Mouse (Mus musculus) C2C12 (cell line): ENCODE data around the gene Pde4dip. TPM values are rescaled to one million over a fixed set of nuclear protein-coding genes. Genes with fewer than 3 reads are reported as not detected.
A peak's percentile ranks its signal among the peaks of the same experiment; 100 is the strongest.

ENCODE experiments used
- H3K27me3 ChIP-seq: one replicate; pipeline ENCODE4 v1.6.1; 2011; ENCODE audit not compliant: control insufficient read depth, insufficient read depth, insufficient read length
- H3K36me3 ChIP-seq: one replicate; pipeline ENCODE4 v1.6.1; 2011; ENCODE audit not compliant: control insufficient read depth, insufficient read depth
- H3K4me3 ChIP-seq: one replicate; pipeline ENCODE4 v1.5.1; 2011; ENCODE audit warnings: mild to moderate bottlenecking, control low read depth; ENCODE audit not compliant: poor library complexity, insufficient read depth, severe bottlenecking
- H3K79me2 ChIP-seq: one replicate; pipeline ENCODE4 v1.6.1; 2011; ENCODE audit not compliant: control insufficient read depth, insufficient read depth
- H3K79me3 ChIP-seq: one replicate; pipeline ENCODE4 v1.6.1; 2011; ENCODE audit warnings: low read depth, control low read depth
- H3ac ChIP-seq: one replicate; pipeline ENCODE3; 2011; ENCODE audit warnings: low read depth; ENCODE audit not compliant: control insufficient read depth, insufficient read length
- CEBPB ChIP-seq: IDR thresholded peaks from one replicate; pipeline ENCODE4 v1.6.1; 2011; ENCODE audit warnings: low read depth, mild to moderate bottlenecking, control low read depth, moderate library complexity
- CTCF ChIP-seq: IDR thresholded peaks from one replicate; pipeline ENCODE4 v1.5.1; 2011; ENCODE audit not compliant: control insufficient read depth, insufficient read depth, insufficient read length
- FOSL1 ChIP-seq: IDR thresholded peaks from one replicate; pipeline ENCODE4 v1.8.0; 2011; ENCODE audit warnings: mild to moderate bottlenecking, low read length; ENCODE audit not compliant: poor library complexity, insufficient read depth, severe bottlenecking
- MAX ChIP-seq: IDR thresholded peaks from one replicate; pipeline ENCODE4 v1.6.1; 2011; ENCODE audit warnings: mild to moderate bottlenecking, control low read depth
- MYOD1 ChIP-seq: IDR thresholded peaks from one replicate; pipeline ENCODE4 v1.6.1; 2011; ENCODE audit warnings: low read depth; ENCODE audit not compliant: control insufficient read depth, insufficient read length
- MYOG ChIP-seq: IDR thresholded peaks from one replicate; pipeline ENCODE4 v1.6.1; 2011; ENCODE audit not compliant: control insufficient read depth, insufficient read length; ENCODE audit errors: extremely low read depth
- USF1 ChIP-seq: IDR thresholded peaks from one replicate; pipeline ENCODE4 v1.6.1; 2011; ENCODE audit warnings: low read depth, mild to moderate bottlenecking, control low read depth, moderate library complexity
- polyA plus RNA-seq: library from polyadenylated mRNA; unstranded; fragments of >200 nt; fragmentation: generic; extraction: Trizol; gene quantifications from one replicate; pipeline ENCODE4 v1.2.1, GENCODE M21; 2012; ENCODE audit warnings: missing spikeins

The Pde4dip gene
- polyA plus RNA-seq, 1 experiment, result 26.4 TPM

DNA sequence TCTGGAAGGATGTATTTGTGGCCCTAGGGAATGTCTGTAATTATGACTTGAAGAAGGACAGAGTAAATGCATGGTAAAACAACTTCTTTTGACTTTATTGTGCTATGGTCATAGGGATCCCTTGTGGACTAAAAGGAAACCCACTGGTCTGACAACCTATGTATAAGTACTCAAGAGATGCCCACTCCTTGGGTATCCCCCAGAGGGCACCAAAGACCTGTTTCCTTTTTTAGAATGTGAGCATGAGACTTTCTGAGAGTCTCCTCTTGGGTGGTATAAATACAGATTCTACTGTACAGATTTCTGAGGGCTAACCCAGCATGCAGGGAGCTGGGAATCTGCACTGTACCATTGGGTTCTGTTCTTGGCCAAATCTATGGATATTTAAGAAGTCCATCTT, 48.1 kb downstream of the Pde4dip start:
- no peak overlapping the region for H3K4me3 ChIP-seq
- H3K27me3 ChIP-seq, result no peaks in the 10 kb centered on the region
- no peaks in the 10 kb centered on the region for H3K36me3 ChIP-seq
- H3ac ChIP-seq, result no peak overlapping the region
- H3K79me2 ChIP-seq, result no peaks in the 10 kb centered on the region
- no peak for TF ChIP-seq FOSL1
- TF ChIP-seq CTCF, result no peak
- no peak for TF ChIP-seq MAX
- no peak for TF ChIP-seq CEBPB
- no peak for TF ChIP-seq USF1
- no peak for TF ChIP-seq MYOD1
- TF ChIP-seq MYOG, result no peak
- H3K79me3 ChIP-seq, result no peaks in the 10 kb centered on the region

DNA sequence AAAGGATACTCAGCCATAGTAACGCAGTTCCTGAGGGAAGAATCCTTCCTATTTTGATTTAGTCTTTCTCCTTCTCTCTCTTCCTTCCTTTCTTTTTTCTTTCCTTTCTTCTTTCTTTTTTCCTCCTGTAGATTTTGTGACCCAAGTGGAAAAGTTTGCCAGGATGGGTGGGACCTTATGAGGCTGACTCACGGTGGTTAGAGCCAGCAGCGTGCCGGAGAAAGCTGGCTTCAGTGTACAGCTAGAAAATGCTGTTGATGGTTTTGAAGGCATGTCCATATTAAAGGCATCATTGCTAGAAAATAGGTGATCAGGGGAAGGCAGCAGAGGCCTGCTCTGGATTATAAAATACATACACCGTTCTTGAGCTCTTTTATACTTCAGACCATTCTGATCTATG, 52.6 kb downstream of the Pde4dip start:
- Histone ChIP-seq H3K4me3 (no peak overlapping the region), H3K36me3 (no peaks in the 10 kb centered on the region), H3K27me3 (no peaks in the 10 kb centered on the region), H3ac (no peak overlapping the region), H3K79me2 (peaks cover 15% of the 10 kb centered on the region), H3K79me3 (no peaks in the 10 kb centered on the region)
- TF ChIP-seq CTCF (no peak), MAX (peak; percentile 90), FOSL1 (no peak)

DNA sequence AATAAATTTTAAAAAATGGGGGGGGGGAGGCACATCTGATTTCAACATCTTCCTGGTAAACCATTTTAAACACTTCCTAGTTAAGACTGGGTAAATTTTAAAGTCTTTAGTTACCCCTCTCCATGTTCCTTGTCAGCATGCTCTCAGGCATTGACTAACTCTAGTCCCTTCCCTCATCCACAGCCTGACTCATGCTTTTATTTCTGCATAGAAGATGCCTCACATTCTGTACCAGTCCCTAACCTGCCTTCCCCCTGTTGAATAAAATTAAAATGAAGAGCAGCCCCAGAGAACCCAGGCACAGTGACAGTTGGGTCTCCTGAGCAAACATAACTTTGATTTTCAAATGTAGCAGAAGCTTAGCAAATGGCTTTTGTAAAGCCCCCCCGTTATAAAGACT, 53.9 kb downstream of the Pde4dip start:
- Histone ChIP-seq H3K79me2 (peaks cover 15% of the 10 kb centered on the region), H3ac (no peak overlapping the region), H3K36me3 (no peaks in the 10 kb centered on the region), H3K27me3 (no peaks in the 10 kb centered on the region), H3K4me3 (no peak overlapping the region), H3K79me3 (no peaks in the 10 kb centered on the region)
- TF ChIP-seq MAX (no peak), MYOD1 (no peak), FOSL1 (no peak), MYOG (no peak)

DNA sequence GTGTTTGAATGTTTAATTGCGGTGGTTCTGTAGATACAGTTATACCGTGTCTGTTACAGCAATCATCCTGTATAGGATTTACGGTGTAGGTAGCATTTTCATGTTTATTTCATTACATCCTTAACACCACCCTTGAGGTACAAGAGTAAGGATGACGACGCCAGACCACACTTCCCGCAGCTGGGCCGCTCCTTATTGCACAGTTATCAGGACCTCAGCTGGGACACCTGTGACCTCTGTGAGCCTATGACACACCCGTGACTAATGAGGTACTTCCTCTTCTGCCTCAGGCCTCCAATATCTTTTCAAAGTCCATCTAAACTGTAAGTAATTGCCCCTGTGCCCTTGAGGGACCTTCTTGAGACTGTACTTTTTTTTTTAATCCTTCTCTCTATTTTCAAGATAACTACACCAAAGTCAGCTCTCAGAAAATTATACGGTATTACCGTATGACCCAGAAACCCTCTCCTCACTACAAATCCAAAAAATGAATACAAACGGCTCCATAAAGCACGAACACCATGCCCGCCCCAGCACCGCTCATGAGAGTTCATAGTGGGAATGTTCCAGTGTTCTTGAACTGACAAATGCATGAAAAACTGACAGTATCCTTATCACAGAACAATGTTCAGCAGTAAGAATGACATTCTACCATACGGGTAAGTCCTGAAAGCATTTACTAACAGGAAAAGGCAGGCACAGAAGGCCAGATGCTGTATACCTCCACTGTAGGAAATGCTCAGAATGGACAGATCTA, 56.8 kb downstream of the Pde4dip start:
- no peaks in the 10 kb centered on the region for H3K27me3 ChIP-seq
- no peak overlapping the region for H3ac ChIP-seq
- no peaks in the 10 kb centered on the region for H3K36me3 ChIP-seq
- H3K4me3 ChIP-seq, result no peak overlapping the region
- H3K79me3 ChIP-seq, result no peaks in the 10 kb centered on the region
- TF ChIP-seq USF1 (no peak), MAX (peak; percentile 55), CEBPB (peak; percentile 40), CTCF (no peak), MYOG (no peak), FOSL1 (peak; percentile 21), MYOD1 (peak; percentile 80)
- peaks cover 15% of the 10 kb centered on the region for H3K79me2 ChIP-seq

DNA sequence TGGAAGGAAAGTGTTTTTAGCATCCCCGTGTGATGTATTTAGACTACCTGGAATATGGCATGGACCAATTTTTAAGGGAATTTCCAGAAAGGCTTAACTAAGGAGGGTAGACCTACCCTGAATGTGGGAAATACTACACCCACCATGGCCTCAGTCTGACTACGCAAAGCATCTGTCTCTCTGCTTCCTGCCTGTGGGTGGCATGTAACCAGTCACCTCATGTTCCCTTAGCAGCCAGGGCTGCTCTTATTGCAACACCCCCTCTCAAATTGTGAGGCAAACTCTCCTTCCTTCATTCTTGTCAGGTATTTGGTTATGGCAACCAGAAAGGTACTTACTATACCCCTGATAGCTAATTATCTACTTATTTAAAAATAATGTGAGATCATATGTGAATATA, 57.9 kb downstream of the Pde4dip start:
- peaks cover 17% of the 10 kb centered on the region for H3K79me2 ChIP-seq
- no peak for TF ChIP-seq USF1
- TF ChIP-seq MYOD1, result peak; percentile 43
- peak; percentile 27 for TF ChIP-seq MAX
- TF ChIP-seq CEBPB, result peak; percentile 81
- no peak for TF ChIP-seq MYOG
- no peak overlapping the region for H3ac ChIP-seq
- no peaks in the 10 kb centered on the region for H3K79me3 ChIP-seq
- no peaks in the 10 kb centered on the region for H3K27me3 ChIP-seq
- H3K36me3 ChIP-seq, result no peaks in the 10 kb centered on the region
- H3K4me3 ChIP-seq, result no peak overlapping the region

DNA sequence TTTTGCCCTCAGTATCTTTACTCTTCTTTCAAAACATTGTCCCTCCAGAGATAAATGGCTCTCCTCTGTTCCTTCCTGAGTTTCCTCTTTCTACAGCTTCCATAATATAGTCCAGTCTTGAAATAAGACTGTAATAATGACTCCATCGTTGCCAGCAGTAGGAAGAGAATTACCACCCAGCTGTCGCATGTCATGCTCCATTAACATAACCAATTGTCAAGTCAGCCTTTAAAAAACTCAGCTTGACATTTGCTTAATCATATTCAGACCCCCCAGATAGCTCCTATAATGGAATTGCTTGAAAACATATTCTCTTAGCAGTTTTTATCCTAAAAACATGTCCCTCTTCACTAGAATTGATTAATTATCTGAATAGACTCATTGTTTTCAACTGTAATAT, 58.4 kb downstream of the Pde4dip start:
- Histone ChIP-seq H3ac (no peak overlapping the region), H3K4me3 (no peak overlapping the region), H3K79me2 (peaks cover 20% of the 10 kb centered on the region), H3K27me3 (no peaks in the 10 kb centered on the region), H3K36me3 (no peaks in the 10 kb centered on the region), H3K79me3 (no peaks in the 10 kb centered on the region)
- TF ChIP-seq USF1, result no peak
- no peak for TF ChIP-seq MYOG
- TF ChIP-seq FOSL1, result no peak
- TF ChIP-seq MYOD1, result peak; percentile 24
- no peak for TF ChIP-seq CEBPB
